Mouse (Mus musculus): Measurements from ENCODE around the gene Plekhs1. TPM values are rescaled to one million over a fixed set of nuclear protein-coding genes. Genes with fewer than 3 reads are reported as not detected.
"Not testable (repeated sequence)": the region's sequence is repeated elsewhere in the genome, so short reads cannot be mapped to it uniquely, and the experiment has no call there.

The Plekhs1 gene
- polyA plus RNA-seq, 1 experiment: 0.02 TPM

GRCm38 (mm10) chr19:56484630-56485375, 23.4 kb downstream of the Plekhs1 start:
- Histone ChIP-seq H3K27ac (ENCODE audit: insufficient read depth, low read length) (no peak overlapping the region), H3K27me3 (ENCODE audit: control insufficient read depth, insufficient read depth, low read length) (no peaks in the 10 kb centered on the region), H3K36me3 (ENCODE audit: control insufficient read depth, insufficient read depth, low read length) (no peaks in the 10 kb centered on the region), H3K4me3 (ENCODE audit: extremely low read depth, insufficient read depth, insufficient read length) (no peak overlapping the region), H3K4me1 (ENCODE audit: control insufficient read depth, insufficient read depth, insufficient read length) (no peaks in the 10 kb centered on the region)
- no peak for TF ChIP-seq POLR2A (IDR thresholded peaks at IDR 0.05; ENCODE audit: low read depth, low read length)
- TF ChIP-seq CTCF (IDR thresholded peaks at IDR 0.05; ENCODE audit: extremely low read depth, insufficient read depth, insufficient read length, insufficient replicate concordance): no peak
- WGBS: 78% methylated on average over 13 of the region's 13 CpGs
- no peak for DNase-seq (ENCODE audit: low read depth in 1 of 2, low spot score in 2 of 2)

DNA sequence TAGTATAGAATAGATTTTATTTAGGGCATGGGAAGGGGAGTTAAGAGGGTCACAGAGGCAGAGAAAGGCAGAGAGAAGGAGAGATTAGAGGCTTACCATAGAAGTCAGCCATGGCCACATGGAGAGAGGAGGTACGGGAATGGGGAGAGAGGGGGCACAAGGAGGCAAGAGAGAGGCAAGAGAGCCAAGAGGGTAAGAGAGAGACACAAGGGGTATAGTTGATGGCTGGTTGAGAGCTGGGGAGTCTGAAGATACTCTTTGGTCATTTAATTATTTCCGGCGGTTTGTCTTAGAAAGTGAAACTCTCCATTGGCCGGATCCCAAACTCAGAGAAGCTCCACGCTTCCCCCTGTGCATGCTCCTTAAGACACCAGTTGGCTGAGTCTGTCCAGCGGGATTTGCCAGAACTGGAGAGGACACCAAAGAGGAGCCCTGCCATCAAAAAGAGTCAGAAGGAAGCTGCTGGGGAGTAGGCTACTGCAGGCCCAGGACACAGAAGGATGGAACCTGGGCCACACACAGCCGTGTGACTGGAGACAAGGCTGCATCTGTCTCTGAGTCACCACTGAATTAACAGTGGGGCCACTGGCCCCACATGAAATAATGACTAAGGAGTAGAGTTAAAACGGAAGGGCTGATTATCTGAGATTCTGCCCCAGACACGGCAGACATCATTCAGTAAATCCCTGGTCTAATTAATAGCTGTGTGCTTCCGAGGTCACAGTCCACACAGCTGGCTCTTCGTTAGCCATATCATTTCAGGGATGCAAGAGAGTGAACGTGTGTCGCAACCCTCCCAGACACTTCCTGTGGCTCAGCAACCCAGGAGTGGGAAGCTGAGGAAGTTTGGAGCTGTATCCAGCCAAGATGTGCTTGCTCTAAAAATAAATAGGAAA, 24.2 kb downstream of the Plekhs1 start:
- H3K36me3 ChIP-seq (ENCODE audit: control insufficient read depth, insufficient read depth, low read length): no peaks in the 10 kb centered on the region
- DNase-seq (ENCODE audit: low read depth in 1 of 2, low spot score in 2 of 2): no peak
- no peaks in the 10 kb centered on the region for H3K4me1 ChIP-seq (ENCODE audit: control insufficient read depth, insufficient read depth, insufficient read length)
- 68% methylated on average over 13 of the region's 13 CpGs for WGBS
- H3K27me3 ChIP-seq (ENCODE audit: control insufficient read depth, insufficient read depth, low read length): no peaks in the 10 kb centered on the region
- no peak overlapping the region for H3K4me3 ChIP-seq (ENCODE audit: extremely low read depth, insufficient read depth, insufficient read length)
- no peak overlapping the region; the same call in 1 of the 2 replicates for H3K27ac ChIP-seq (ENCODE audit: insufficient read depth, low read length)
- no peak for TF ChIP-seq POLR2A (IDR thresholded peaks at IDR 0.05; ENCODE audit: low read depth, low read length)
- no peak for TF ChIP-seq CTCF (IDR thresholded peaks at IDR 0.05; ENCODE audit: extremely low read depth, insufficient read depth, insufficient read length, insufficient replicate concordance)

GRCm38 (mm10) chr19:56486926-56487325, 25.5 kb downstream of the Plekhs1 start:
- WGBS: 88% methylated on average over 7 of the region's 7 CpGs
- TF ChIP-seq CTCF (IDR thresholded peaks at IDR 0.05; ENCODE audit: extremely low read depth, insufficient read depth, insufficient read length, insufficient replicate concordance): no peak
- no peak for TF ChIP-seq POLR2A (IDR thresholded peaks at IDR 0.05; ENCODE audit: low read depth, low read length)
- Histone ChIP-seq H3K27ac (ENCODE audit: insufficient read depth, low read length) (no peak overlapping the region), H3K27me3 (ENCODE audit: control insufficient read depth, insufficient read depth, low read length) (no peaks in the 10 kb centered on the region), H3K36me3 (ENCODE audit: control insufficient read depth, insufficient read depth, low read length) (no peaks in the 10 kb centered on the region), H3K4me3 (ENCODE audit: extremely low read depth, insufficient read depth, insufficient read length) (no peak overlapping the region), H3K4me1 (ENCODE audit: control insufficient read depth, insufficient read depth, insufficient read length) (no peaks in the 10 kb centered on the region)
- no peak for DNase-seq (ENCODE audit: low read depth in 1 of 2, low spot score in 2 of 2)

- Histone ChIP-seq H3K27ac (ENCODE audit: insufficient read depth, low read length) (no peak overlapping the region), H3K36me3 (ENCODE audit: control insufficient read depth, insufficient read depth, low read length) (no peaks in the 10 kb centered on the region)
- WGBS: 78% methylated on average over 2 of the region's 2 CpGs
Measured at GRCm38 (mm10) chr19:56487339-56487738, 25.9 kb downstream of the Plekhs1 start.

GRCm38 (mm10) chr19:56489601-56490000, 28.2 kb downstream of the Plekhs1 start:
- 88% methylated on average over 6 of the region's 6 CpGs for WGBS

More at GRCm38 (mm10) chr19:56487339-56487738, 25.9 kb downstream of the Plekhs1 start:
- no peaks in the 10 kb centered on the region for H3K4me1 ChIP-seq (ENCODE audit: control insufficient read depth, insufficient read depth, insufficient read length)
- TF ChIP-seq CTCF (IDR thresholded peaks at IDR 0.05; ENCODE audit: extremely low read depth, insufficient read depth, insufficient read length, insufficient replicate concordance) (no peak), POLR2A (IDR thresholded peaks at IDR 0.05; ENCODE audit: low read depth, low read length) (no peak)
- H3K4me3 ChIP-seq (ENCODE audit: extremely low read depth, insufficient read depth, insufficient read length): no peak overlapping the region
- no peaks in the 10 kb centered on the region for H3K27me3 ChIP-seq (ENCODE audit: control insufficient read depth, insufficient read depth, low read length)
- no peak for DNase-seq (ENCODE audit: low read depth in 1 of 2, low spot score in 2 of 2)

GRCm38 (mm10) chr19:56494157-56494556, 32.7 kb downstream of the Plekhs1 start:
- not testable (repeated sequence) for H3K36me3 ChIP-seq (ENCODE audit: control insufficient read depth, insufficient read depth, low read length); H3K27ac ChIP-seq (ENCODE audit: insufficient read depth, low read length); H3K4me1 ChIP-seq (ENCODE audit: control insufficient read depth, insufficient read depth, insufficient read length); H3K4me3 ChIP-seq (ENCODE audit: extremely low read depth, insufficient read depth, insufficient read length); H3K27me3 ChIP-seq (ENCODE audit: control insufficient read depth, insufficient read depth, low read length); DNase-seq (ENCODE audit: low read depth in 1 of 2, low spot score in 2 of 2)
- WGBS: no CpG with 5 or more reads among the region's 2 CpGs

More at GRCm38 (mm10) chr19:56489601-56490000, 28.2 kb downstream of the Plekhs1 start:
- no peak overlapping the region for H3K4me3 ChIP-seq (ENCODE audit: extremely low read depth, insufficient read depth, insufficient read length)
- no peaks in the 10 kb centered on the region for H3K4me1 ChIP-seq (ENCODE audit: control insufficient read depth, insufficient read depth, insufficient read length)
- no peak for DNase-seq (ENCODE audit: low read depth in 1 of 2, low spot score in 2 of 2)
- H3K27me3 ChIP-seq (ENCODE audit: control insufficient read depth, insufficient read depth, low read length): no peaks in the 10 kb centered on the region
- no peak overlapping the region for H3K27ac ChIP-seq (ENCODE audit: insufficient read depth, low read length)
- no peaks in the 10 kb centered on the region for H3K36me3 ChIP-seq (ENCODE audit: control insufficient read depth, insufficient read depth, low read length)
- no peak for TF ChIP-seq POLR2A (IDR thresholded peaks at IDR 0.05; ENCODE audit: low read depth, low read length)
- no peak for TF ChIP-seq CTCF (IDR thresholded peaks at IDR 0.05; ENCODE audit: extremely low read depth, insufficient read depth, insufficient read length, insufficient replicate concordance)

- H3K27me3 ChIP-seq (ENCODE audit: control insufficient read depth, insufficient read depth, low read length); H3K27ac ChIP-seq (ENCODE audit: insufficient read depth, low read length); H3K36me3 ChIP-seq (ENCODE audit: control insufficient read depth, insufficient read depth, low read length); H3K4me3 ChIP-seq (ENCODE audit: extremely low read depth, insufficient read depth, insufficient read length); DNase-seq (ENCODE audit: low read depth in 1 of 2, low spot score in 2 of 2); H3K4me1 ChIP-seq (ENCODE audit: control insufficient read depth, insufficient read depth, insufficient read length): not testable (repeated sequence)
- WGBS: no CpG with 5 or more reads among the region's 5 CpGs
Measured at GRCm38 (mm10) chr19:56503069-56503468, 41.6 kb downstream of the Plekhs1 start.

- H3K4me1 ChIP-seq (ENCODE audit: control insufficient read depth, insufficient read depth, insufficient read length); H3K27ac ChIP-seq (ENCODE audit: insufficient read depth, low read length); H3K27me3 ChIP-seq (ENCODE audit: control insufficient read depth, insufficient read depth, low read length); H3K36me3 ChIP-seq (ENCODE audit: control insufficient read depth, insufficient read depth, low read length); DNase-seq (ENCODE audit: low read depth in 1 of 2, low spot score in 2 of 2); H3K4me3 ChIP-seq (ENCODE audit: extremely low read depth, insufficient read depth, insufficient read length): not testable (repeated sequence)
- WGBS: no CpG with 5 or more reads among the region's 5 CpGs
Measured at GRCm38 (mm10) chr19:56503525-56503924, 42.1 kb downstream of the Plekhs1 start.

GRCm38 (mm10) chr19:56511207-56511606, 49.8 kb downstream of the Plekhs1 start:
- H3K4me1 ChIP-seq (ENCODE audit: control insufficient read depth, insufficient read depth, insufficient read length); H3K4me3 ChIP-seq (ENCODE audit: extremely low read depth, insufficient read depth, insufficient read length); DNase-seq (ENCODE audit: low read depth in 1 of 2, low spot score in 2 of 2); H3K27ac ChIP-seq (ENCODE audit: insufficient read depth, low read length); H3K36me3 ChIP-seq (ENCODE audit: control insufficient read depth, insufficient read depth, low read length); H3K27me3 ChIP-seq (ENCODE audit: control insufficient read depth, insufficient read depth, low read length): not testable (repeated sequence)
- no CpG with 5 or more reads among the region's 4 CpGs for WGBS
